14 mouse cellular contexts compared by ENCODE assay signal in genomic region chr9:21635639-21636038, GRCm38 (mm10). TPM values are rescaled to one million over a fixed set of nuclear protein-coding genes. Genes with fewer than 3 reads are reported as not detected.
A peak's percentile ranks its signal among the peaks of the same experiment; 100 is the strongest.
DNase-seq lines count a peak whose midpoint lies in the region; ATAC-seq lines count a peak whose summit lies in the region.
"Had no signal": no experiment of that assay in that cellular context is flagged by ENCODE, and none has a peak within 500 bp of the region (broad histone marks: within the 10 kb centered on the region; RNA-seq: fewer than 3 reads in every experiment).

No protein-coding gene starts in this region.

- no peak for DNase-seq in forebrain, embryonic 11.5 days (ENCODE audit: low spot score)
- no peak for DNase-seq in kidney, postnatal 36 days
- DNase-seq in right cerebral cortex, postnatal 4 days, result peak; percentile 22
- DNase-seq in right cerebral cortex, postnatal 25 days, result no peak
- DNase-seq in yolk sac, embryonic 10.5 days (ENCODE audit: low spot score), result no peak
- no peak for DNase-seq in frontal cortex, postnatal 25 days (ENCODE audit: low spot score in 2 of 2)
- DNase-seq: gastrocnemius, adult 2 months; lung, adult 18-20 months; thymus, postnatal 14 days had no signal

- no peak overlapping the region for H3K4me3 ChIP-seq in forebrain, embryonic 13.5 days
- H3K4me3 ChIP-seq in forebrain, embryonic 11.5 days (ENCODE audit: low read depth, low read length), result no peak overlapping the region
- no peak overlapping the region for H3K4me3 ChIP-seq in kidney, embryonic 15.5 days (replicated peaks)
- H3K4me3 ChIP-seq: gastrocnemius, adult 2 months; heart, embryonic 10.5 days; megakaryocyte, embryonic 14.5 days had no signal

- no peak overlapping the region for H3K4me2 ChIP-seq in forebrain, embryonic 13.5 days
- H3K4me2 ChIP-seq in forebrain, embryonic 11.5 days (ENCODE audit: low read depth, low read length, severe bottlenecking), result no peak overlapping the region
- H3K4me2 ChIP-seq in kidney, embryonic 15.5 days, result no peak overlapping the region

- peaks cover 6% of the 10 kb centered on the region; the same call in 1 of the 2 replicates for H3K4me1 ChIP-seq in forebrain, embryonic 13.5 days
- no peaks in the 10 kb centered on the region for H3K4me1 ChIP-seq in forebrain, embryonic 11.5 days (replicated peaks; ENCODE audit: control insufficient read depth, insufficient read depth, low read length)
- no peaks in the 10 kb centered on the region for H3K4me1 ChIP-seq in kidney, embryonic 15.5 days
- H3K4me1 ChIP-seq: heart, embryonic 10.5 days had no signal

- H3K27ac ChIP-seq in forebrain, embryonic 13.5 days, result no peak overlapping the region
- H3K27ac ChIP-seq in forebrain, embryonic 11.5 days (ENCODE audit: low read depth, low read length), result no peak overlapping the region
- H3K27ac ChIP-seq in kidney, embryonic 15.5 days, result no peak overlapping the region
- H3K27ac ChIP-seq: gastrocnemius, adult 2 months; heart, embryonic 10.5 days had no signal

- 0 out of 2 replicates have a peak, but pooled peaks have one; percentile 44 for ATAC-seq in forebrain, embryonic 13.5 days
- no peak for ATAC-seq in forebrain, embryonic 11.5 days (replicated peaks; ENCODE audit: low FRiP score)
- ATAC-seq in kidney, embryonic 15.5 days (replicated peaks; ENCODE audit: low FRiP score), result 0 out of 2 replicates have a peak, but pooled peaks have one; percentile 12
- ATAC-seq: Patski had no signal

- no peaks in the 10 kb centered on the region for H3K27me3 ChIP-seq in forebrain, embryonic 13.5 days
- H3K27me3 ChIP-seq in forebrain, embryonic 11.5 days (ENCODE audit: control insufficient read depth, insufficient read depth, low read length), result no peaks in the 10 kb centered on the region
- no peaks in the 10 kb centered on the region for H3K27me3 ChIP-seq in kidney, embryonic 15.5 days
- H3K27me3 ChIP-seq: megakaryocyte, embryonic 14.5 days; Patski had no signal

- 65% methylated on average over 7 of the region's 7 CpGs for WGBS in forebrain, embryonic 13.5 days
- 70% methylated on average over 7 of the region's 7 CpGs for WGBS in forebrain, embryonic 11.5 days
- 74% methylated on average over 7 of the region's 7 CpGs for WGBS in kidney, embryonic 15.5 days

- no peak overlapping the region for H3K9ac ChIP-seq in forebrain, embryonic 13.5 days
- no peak overlapping the region for H3K9ac ChIP-seq in forebrain, embryonic 11.5 days (ENCODE audit: low read length)
- no peak overlapping the region for H3K9ac ChIP-seq in kidney, embryonic 15.5 days

- peaks cover 84% of the 10 kb centered on the region for H3K36me3 ChIP-seq in forebrain, embryonic 13.5 days (ENCODE audit: poor library complexity, severe bottlenecking)
- H3K36me3 ChIP-seq in forebrain, embryonic 11.5 days (ENCODE audit: control insufficient read depth, insufficient read depth, low read length), result peaks cover 24% of the 10 kb centered on the region
- H3K36me3 ChIP-seq in kidney, embryonic 15.5 days, result peaks cover 90% of the 10 kb centered on the region

- no peaks in the 10 kb centered on the region for H3K9me3 ChIP-seq in forebrain, embryonic 13.5 days (replicated peaks)
- H3K9me3 ChIP-seq in forebrain, embryonic 11.5 days (ENCODE audit: control insufficient read depth, low read length), result no peaks in the 10 kb centered on the region
- no peaks in the 10 kb centered on the region for H3K9me3 ChIP-seq in kidney, embryonic 15.5 days (replicated peaks)
- H3K9me3 ChIP-seq: heart, embryonic 10.5 days; megakaryocyte, embryonic 14.5 days had no signal

RNA-seq across cellular contexts. Expression of gene Smarca4, which starts 19.7 kb away (rescaled TPM):
- 159 and 174 TPM in 2 replicates for polyA plus RNA-seq in forebrain, embryonic 13.5 days (2015; fragmentation: Nextera tagmentation; extraction: Ambion mirVana)
- 191 and 197 TPM in 2 replicates for polyA plus RNA-seq in forebrain, embryonic 11.5 days (2014; fragmentation: Nextera tagmentation; extraction: Ambion mirVana)
- polyA plus RNA-seq in kidney, embryonic 15.5 days (2015; fragmentation: Nextera tagmentation; extraction: Ambion mirVana), result 91.0 and 101 TPM in 2 replicates

RNA-seq across cellular contexts. Expression of gene Yipf2, which starts 43.0 kb away (rescaled TPM):
- polyA plus RNA-seq in forebrain, embryonic 13.5 days (2015; fragmentation: Nextera tagmentation; extraction: Ambion mirVana), result 20.6 and 23.0 TPM in 2 replicates
- 15.5 and 16.0 TPM in 2 replicates for polyA plus RNA-seq in forebrain, embryonic 11.5 days (2014; fragmentation: Nextera tagmentation; extraction: Ambion mirVana)
- polyA plus RNA-seq in kidney, embryonic 15.5 days (2015; fragmentation: Nextera tagmentation; extraction: Ambion mirVana), result 29.7 and 32.7 TPM in 2 replicates

RNA-seq across cellular contexts. Expression of gene Timm29, which starts 43.1 kb away (rescaled TPM):
- polyA plus RNA-seq in forebrain, embryonic 13.5 days (2015; fragmentation: Nextera tagmentation; extraction: Ambion mirVana), result 44.3 and 46.7 TPM in 2 replicates
- 51.0 and 57.5 TPM in 2 replicates for polyA plus RNA-seq in forebrain, embryonic 11.5 days (2014; fragmentation: Nextera tagmentation; extraction: Ambion mirVana)
- 28.4 and 28.6 TPM in 2 replicates for polyA plus RNA-seq in kidney, embryonic 15.5 days (2015; fragmentation: Nextera tagmentation; extraction: Ambion mirVana)
